Mouse (Mus musculus) B cell, adult 62 days (primary cell): ENCODE measurements around the gene Dolk. TPM values are rescaled to one million over a fixed set of nuclear protein-coding genes. Genes with fewer than 3 reads are reported as not detected.

Source experiments
- total RNA-seq: library from RNA; stranded (reverse); gene quantifications from 4 replicates; pipeline ENCODE4 v1.2.4, GENCODE M21; 2023

The Dolk gene
- 8.9 to 11.2 TPM (median 10.7 TPM) in 4 replicates for total RNA-seq

DNA sequence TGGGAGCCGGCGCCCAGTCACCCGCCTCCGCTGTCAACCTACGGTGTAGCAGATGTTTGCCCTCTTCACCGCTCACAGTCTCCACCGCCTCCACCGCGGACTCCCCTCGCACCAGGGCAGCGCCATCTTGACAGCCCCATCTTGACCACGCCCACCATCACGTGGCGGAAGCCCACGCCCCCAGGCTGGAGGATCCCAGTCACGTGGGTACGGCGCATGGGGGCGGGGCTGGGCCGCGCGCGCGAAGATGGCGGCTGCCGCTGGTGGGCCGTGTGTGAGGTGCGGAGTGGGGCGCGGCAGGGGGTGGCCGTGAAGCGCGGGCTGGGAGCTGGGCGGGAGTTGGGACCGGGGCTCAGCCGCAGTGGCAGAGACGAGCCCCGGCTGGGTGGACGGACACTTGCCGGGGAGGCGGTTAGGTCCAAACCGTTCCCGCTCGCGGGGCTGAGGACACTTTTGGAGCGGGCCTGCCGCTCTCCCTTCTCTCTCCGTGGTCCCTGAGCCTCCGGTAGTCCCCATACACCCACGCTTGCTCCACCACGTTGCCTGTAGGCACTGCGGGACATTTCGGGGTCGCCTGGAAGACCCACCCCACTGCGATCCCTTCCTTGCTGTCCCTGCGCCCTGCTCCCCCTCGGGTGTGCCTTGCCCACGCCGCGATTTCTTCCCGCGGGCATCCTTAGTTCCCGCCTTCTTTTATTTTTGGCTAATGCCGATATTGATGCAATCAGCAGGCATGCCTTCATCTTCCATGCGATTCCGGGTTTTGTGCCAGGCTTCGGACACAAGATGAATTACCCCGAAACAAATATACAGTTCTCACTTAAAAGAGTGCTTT, at the start of gene Dolk, which contains the start of gene Nup188:
Gene Dolk, minus strand, starts transcription at position 143 of the 835 bp plus-strand sequence.
Gene Nup188, plus strand, starts transcription at position 206 of the 835 bp plus-strand sequence.

DNA sequence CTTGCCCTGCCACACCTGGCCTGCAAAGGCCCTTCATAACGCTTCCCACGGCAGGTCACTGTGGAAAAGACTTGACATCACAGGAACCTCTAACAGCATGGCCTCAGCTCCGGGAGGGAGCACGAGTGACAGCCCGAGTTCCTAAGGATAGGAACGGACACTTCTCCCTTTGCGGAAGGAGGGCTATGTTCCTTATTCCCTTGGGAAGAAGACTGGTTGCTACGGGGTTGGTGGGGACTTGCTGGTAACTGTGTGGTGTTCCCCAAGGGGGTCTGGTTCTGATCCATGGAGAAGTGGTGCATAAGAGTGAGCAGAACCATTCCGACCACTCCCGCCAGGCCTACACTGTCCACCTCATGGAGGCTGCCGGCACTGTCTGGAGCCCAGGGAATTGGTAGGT, 5.4 kb downstream of the Dolk start, which contains the start of gene Gm28038:
Gene Gm28038, plus strand, starts transcription at position 301 of the 400 bp plus-strand sequence.

DNA sequence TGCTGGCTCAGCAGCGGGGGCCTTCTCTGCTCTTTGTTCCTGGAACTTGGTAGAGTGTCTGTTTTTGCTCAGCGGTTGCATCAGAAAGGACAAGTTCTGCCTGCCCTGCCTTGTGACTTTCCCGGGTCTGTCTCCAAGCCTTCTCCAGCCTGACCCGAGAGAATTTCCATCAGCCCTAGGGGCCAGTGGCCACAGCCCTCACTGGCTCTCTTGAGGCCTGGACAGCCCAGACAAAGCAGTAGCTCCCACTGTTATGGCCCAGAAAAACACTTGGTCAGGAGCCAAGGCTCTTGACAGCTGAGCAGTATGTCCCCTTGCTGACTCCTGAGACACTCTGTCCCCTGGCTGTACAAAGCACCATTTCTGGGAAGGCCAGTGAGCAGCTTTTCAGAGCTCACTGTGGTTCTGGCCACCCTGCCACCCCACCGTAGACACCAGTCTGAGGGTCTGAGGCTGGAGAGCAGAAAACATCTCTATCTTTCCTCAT, 20.3 kb downstream of the Dolk start, which contains the start of gene Phyhd1:
Gene Phyhd1, plus strand, starts transcription at position 437 of the 487 bp plus-strand sequence.

DNA sequence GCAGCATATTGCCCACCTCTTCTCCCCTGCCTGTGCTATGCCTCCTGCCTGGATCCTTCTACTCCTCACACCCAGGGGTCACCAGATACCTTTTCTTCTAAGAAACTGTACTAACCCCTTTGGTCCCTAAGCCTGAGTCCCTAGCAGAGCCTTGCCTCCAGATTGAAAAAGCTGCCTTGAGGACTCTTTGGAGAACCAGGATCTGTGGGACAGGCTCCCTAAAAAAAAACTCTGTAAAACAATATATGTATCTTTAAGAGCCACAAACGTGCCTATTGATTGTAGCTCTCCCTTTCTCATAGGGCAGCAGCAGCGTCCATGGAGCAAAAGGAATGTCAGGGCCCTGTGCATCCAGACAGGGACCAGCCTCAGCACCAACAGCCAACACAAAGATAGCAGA, 45.9 kb downstream of the Dolk start, which contains the start of gene Gm28035:
Gene Gm28035, plus strand, starts transcription at position 301 of the 400 bp plus-strand sequence.

DNA sequence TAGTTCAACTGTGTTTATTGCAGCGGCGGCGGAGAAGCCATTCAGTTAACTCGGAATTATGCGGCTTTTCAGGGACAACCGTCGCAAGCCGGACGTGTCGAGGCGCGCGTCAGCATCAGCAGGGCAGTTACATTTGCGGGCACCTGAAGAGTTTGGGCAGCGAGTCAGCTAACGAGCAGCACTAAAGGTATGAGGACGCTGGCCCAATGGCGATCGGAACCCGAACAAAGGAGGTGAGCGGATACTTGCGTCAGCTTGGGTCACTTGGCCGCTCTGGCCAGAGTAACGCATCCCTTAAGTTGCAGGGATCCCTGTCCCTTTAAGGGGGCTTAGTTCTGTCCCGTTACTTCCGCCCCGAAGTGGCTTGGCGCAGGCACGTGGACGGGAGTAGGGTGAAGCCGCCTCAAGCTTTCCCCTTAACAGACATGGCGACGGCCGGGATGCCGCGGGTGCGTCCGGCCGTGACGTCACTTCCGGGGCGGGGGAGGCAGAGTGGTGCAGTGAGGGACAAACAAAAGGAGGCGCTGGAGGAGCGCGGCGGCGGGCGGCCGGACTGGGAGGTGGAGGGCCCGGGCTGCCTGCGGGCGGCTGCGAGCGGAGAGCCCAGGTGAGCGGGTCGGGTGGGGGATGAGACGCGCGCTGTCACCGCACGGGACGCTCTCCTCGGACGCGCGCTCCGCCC, 48.8 kb downstream of the Dolk start, which contains the start of gene Lrrc8a:
Gene Lrrc8a, plus strand, starts transcription at position 517 of the 682 bp plus-strand sequence.

Other genes with a start within 250 kb of the Dolk start
- gene Wdr34, start 237.5 kb downstream of the Dolk start, total RNA-seq: 0.45 to 3.2 TPM (median 2.0 TPM) in 4 replicates
- 248 to 281 TPM (median 262 TPM) in 4 replicates for gene Set, start 229.0 kb downstream of the Dolk start, total RNA-seq
- 0.88 to 2.3 TPM (median 1.7 TPM) in 4 replicates for gene Pkn3, start 208.7 kb downstream of the Dolk start, total RNA-seq
- gene Zdhhc12, start 192.7 kb downstream of the Dolk start, total RNA-seq: 13.0 to 18.0 TPM (median 14.9 TPM) in 4 replicates
- 70.4 to 76.3 TPM (median 73.3 TPM) in 4 replicates for gene Zer1, start 161.7 kb downstream of the Dolk start, total RNA-seq
- gene Tbc1d13, start 152.6 kb downstream of the Dolk start, total RNA-seq: 31.5 to 43.7 TPM (median 37.2 TPM) in 4 replicates
- 9.1 to 10.6 TPM (median 9.8 TPM) in 4 replicates for gene Endog, start 114.8 kb downstream of the Dolk start, total RNA-seq
- 21.7 to 24.0 TPM (median 22.9 TPM) in 4 replicates for gene Spout1, start 107.9 kb downstream of the Dolk start, total RNA-seq
- gene Kyat1, start 80.5 kb downstream of the Dolk start, total RNA-seq: 3.4 to 7.6 TPM (median 6.2 TPM) in 4 replicates
- gene Lrrc8a, start 48.6 kb downstream of the Dolk start, total RNA-seq: 26.3 to 31.2 TPM (median 29.3 TPM) in 4 replicates
- 2.3 to 4.4 TPM (median 4.1 TPM) in 4 replicates for gene Gm28035, start 45.8 kb downstream of the Dolk start, total RNA-seq
- 6.1 to 8.7 TPM (median 7.0 TPM) in 4 replicates for gene Phyhd1, start 20.1 kb downstream of the Dolk start, total RNA-seq
- gene Gm28038, start 5.3 kb downstream of the Dolk start, total RNA-seq: 5.4 TPM in 1 of 4 replicates, not detected in the others
- gene Nup188, start 63 bp upstream of the Dolk start, total RNA-seq: 42.9 to 59.6 TPM (median 52.2 TPM) in 4 replicates
- 54.4 to 80.8 TPM (median 65.5 TPM) in 4 replicates for gene Sh3glb2, start 73.0 kb upstream of the Dolk start, total RNA-seq
- gene Miga2, start 77.9 kb upstream of the Dolk start, total RNA-seq: 17.2 to 23.8 TPM (median 18.8 TPM) in 4 replicates
- gene Dolpp1, start 105.9 kb upstream of the Dolk start, total RNA-seq: 20.2 to 24.7 TPM (median 22.6 TPM) in 4 replicates
- gene Crat, start 129.5 kb upstream of the Dolk start, total RNA-seq: 22.6 to 29.0 TPM (median 24.8 TPM) in 4 replicates
- 125 to 142 TPM (median 136 TPM) in 4 replicates for gene Ptpa, start 129.7 kb upstream of the Dolk start, total RNA-seq
- 3.1 to 4.2 TPM (median 3.7 TPM) in 4 replicates for gene Ier5l, start 187.9 kb upstream of the Dolk start, total RNA-seq